Mouse (Mus musculus) C2C12 (cell line): ENCODE measurements at regions not wholly inside any gene's neighbourhood (a gene's known extent, or its start where the extent isn't known, plus 50 kb on each side); places are given as distances from the start of the nearest gene placed in this dataset. TPM values are rescaled to one million over a fixed set of nuclear protein-coding genes. Genes with fewer than 3 reads are reported as not detected.

ENCODE experiments used
- H3K27me3 ChIP-seq: one replicate; pipeline ENCODE4 v1.6.1; 2011; ENCODE audit not compliant: control insufficient read depth, insufficient read depth, insufficient read length
- H3K36me3 ChIP-seq: one replicate; pipeline ENCODE4 v1.6.1; 2011; ENCODE audit not compliant: control insufficient read depth, insufficient read depth
- H3K4me3 ChIP-seq: one replicate; pipeline ENCODE4 v1.5.1; 2011; ENCODE audit warnings: mild to moderate bottlenecking, control low read depth; ENCODE audit not compliant: poor library complexity, insufficient read depth, severe bottlenecking
- H3K79me2 ChIP-seq: one replicate; pipeline ENCODE4 v1.6.1; 2011; ENCODE audit not compliant: control insufficient read depth, insufficient read depth
- H3K79me3 ChIP-seq: one replicate; pipeline ENCODE4 v1.6.1; 2011; ENCODE audit warnings: low read depth, control low read depth
- H3ac ChIP-seq: one replicate; pipeline ENCODE3; 2011; ENCODE audit warnings: low read depth; ENCODE audit not compliant: control insufficient read depth, insufficient read length
- CEBPB ChIP-seq: IDR thresholded peaks from one replicate; pipeline ENCODE4 v1.6.1; 2011; ENCODE audit warnings: low read depth, mild to moderate bottlenecking, control low read depth, moderate library complexity
- CTCF ChIP-seq: IDR thresholded peaks from one replicate; pipeline ENCODE4 v1.5.1; 2011; ENCODE audit not compliant: control insufficient read depth, insufficient read depth, insufficient read length
- FOSL1 ChIP-seq: IDR thresholded peaks from one replicate; pipeline ENCODE4 v1.8.0; 2011; ENCODE audit warnings: mild to moderate bottlenecking, low read length; ENCODE audit not compliant: poor library complexity, insufficient read depth, severe bottlenecking
- MAX ChIP-seq: IDR thresholded peaks from one replicate; pipeline ENCODE4 v1.6.1; 2011; ENCODE audit warnings: mild to moderate bottlenecking, control low read depth
- MYOD1 ChIP-seq: IDR thresholded peaks from one replicate; pipeline ENCODE4 v1.6.1; 2011; ENCODE audit warnings: low read depth; ENCODE audit not compliant: control insufficient read depth, insufficient read length
- MYOG ChIP-seq: IDR thresholded peaks from one replicate; pipeline ENCODE4 v1.6.1; 2011; ENCODE audit not compliant: control insufficient read depth, insufficient read length; ENCODE audit errors: extremely low read depth
- USF1 ChIP-seq: IDR thresholded peaks from one replicate; pipeline ENCODE4 v1.6.1; 2011; ENCODE audit warnings: low read depth, mild to moderate bottlenecking, control low read depth, moderate library complexity
- microRNA-seq: library from miRNA; unstranded; fragments of <30 nt; microRNA quantifications from one replicate; pipeline ENCODE4, GENCODE M21; 2019; ENCODE audit warnings: borderline microRNAs expressed

DNA sequence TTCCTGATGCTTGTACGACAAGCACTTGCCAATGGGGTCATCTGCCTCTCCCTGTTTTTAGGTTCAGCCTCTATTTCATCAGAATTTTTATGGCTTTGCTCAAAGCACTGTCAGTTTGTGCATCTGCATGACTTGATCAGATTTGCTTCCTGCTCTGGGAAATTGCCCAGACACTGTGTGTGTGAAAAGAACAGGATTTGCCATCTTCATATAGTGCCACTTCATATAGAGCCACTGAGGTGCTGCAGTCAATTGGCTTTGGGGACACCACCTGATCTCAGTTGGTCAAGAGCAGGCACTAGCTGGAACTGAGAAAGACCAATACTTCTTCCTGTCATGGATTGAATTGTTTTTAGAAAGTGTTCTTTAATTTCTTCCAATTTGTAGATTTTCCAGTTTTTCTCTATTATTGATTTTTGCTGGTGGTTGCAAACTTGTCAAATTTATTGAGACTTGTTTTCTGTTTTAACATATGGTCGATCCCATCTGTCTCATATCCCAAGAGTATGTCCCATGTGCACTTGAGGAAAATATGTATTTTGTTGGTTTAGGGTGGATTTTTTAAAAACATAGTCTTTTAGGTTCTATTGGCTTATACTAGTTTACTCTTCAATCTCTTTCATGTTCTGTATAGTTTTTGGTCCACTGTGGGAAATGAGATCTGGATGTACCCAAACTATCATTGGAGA is 62.8 kb upstream of the Arg1 start:
- Histone ChIP-seq H3K27me3 (no peaks in the 10 kb centered on the region), H3ac (no peak overlapping the region), H3K79me2 (no peaks in the 10 kb centered on the region), H3K36me3 (no peaks in the 10 kb centered on the region), H3K4me3 (no peak overlapping the region), H3K79me3 (no peaks in the 10 kb centered on the region)
- no peak for TF ChIP-seq USF1
- no peak for TF ChIP-seq CEBPB
- TF ChIP-seq MAX, result no peak
- TF ChIP-seq MYOG, result no peak
- no peak for TF ChIP-seq MYOD1
- no peak for TF ChIP-seq FOSL1

DNA sequence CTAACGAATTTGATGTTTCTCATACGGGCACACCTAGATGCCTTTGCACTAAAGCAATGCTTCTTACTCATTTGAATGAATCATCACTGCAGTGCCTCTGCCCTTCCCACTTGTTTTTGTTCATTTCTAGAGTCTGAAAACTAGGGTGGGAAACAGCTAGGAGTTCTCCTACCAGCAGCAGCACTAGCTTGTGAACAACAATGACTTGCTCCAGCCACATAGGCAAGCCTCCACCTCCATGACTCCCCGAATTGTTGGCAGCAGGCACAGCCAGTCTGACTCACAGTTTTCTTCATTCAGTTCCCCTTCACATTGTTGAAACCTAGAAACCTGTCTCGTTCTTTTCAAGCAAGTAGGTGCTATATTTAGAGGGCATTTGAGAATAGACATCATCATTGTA is 57.5 kb upstream of the Arg1 start:
- no peak for TF ChIP-seq USF1
- Histone ChIP-seq H3K79me3 (no peaks in the 10 kb centered on the region), H3K27me3 (no peaks in the 10 kb centered on the region), H3ac (no peak overlapping the region), H3K4me3 (no peak overlapping the region), H3K79me2 (no peaks in the 10 kb centered on the region), H3K36me3 (no peaks in the 10 kb centered on the region)

- Histone ChIP-seq H3K79me2 (no peaks in the 10 kb centered on the region), H3ac (no peak overlapping the region), H3K79me3 (no peaks in the 10 kb centered on the region), H3K4me3 (no peak overlapping the region), H3K27me3 (no peaks in the 10 kb centered on the region), H3K36me3 (no peaks in the 10 kb centered on the region)
- TF ChIP-seq CTCF, result no peak
- no peak for TF ChIP-seq CEBPB
- TF ChIP-seq MAX, result no peak
- TF ChIP-seq FOSL1, result no peak
- TF ChIP-seq MYOD1, result no peak
- TF ChIP-seq MYOG, result no peak
- no peak for TF ChIP-seq USF1
Observed at GRCm38 (mm10) chr10:24981763-24982162, 54.5 kb upstream of the Arg1 start.

Small RNA genes in the stretch of these regions (microRNA-seq; reads per million reads assigned to microRNA genes)
- gene Gm22566, result not detected
